Mouse (Mus musculus) left cerebral cortex, postnatal 10 days (tissue): ENCODE measurements around the gene Thop1. TPM values are rescaled to one million over a fixed set of nuclear protein-coding genes. Genes with fewer than 3 reads are reported as not detected.
"Not testable (repeated sequence)": the region's sequence is repeated elsewhere in the genome, so short reads cannot be mapped to it uniquely, and the experiment has no call there.

Experiments used
- DNase-seq, 2 experiments: peaks; one replicate each; pipeline ENCODE4 v3.0.0; 2021 to 2022; ENCODE audit warnings: low spot score in 2 of 2, mixed read lengths in 1 of 2; ENCODE audit errors: extremely low spot score in 1 of 2
- intact Hi-C: fragments of 180-260 bp; cut with DNase I; formaldehyde crosslinking; loops from one replicate; pipeline ENCODE4 v1.15.1; 2025
- total RNA-seq, 2 experiments: library from RNA; stranded (reverse); gene quantifications; 2 replicates each; pipeline ENCODE4 v1.2.3; 2021

Thop1 gene
- total RNA-seq, 2 experiments from 2014 or later, result 53.8 to 54.9 TPM

DNA sequence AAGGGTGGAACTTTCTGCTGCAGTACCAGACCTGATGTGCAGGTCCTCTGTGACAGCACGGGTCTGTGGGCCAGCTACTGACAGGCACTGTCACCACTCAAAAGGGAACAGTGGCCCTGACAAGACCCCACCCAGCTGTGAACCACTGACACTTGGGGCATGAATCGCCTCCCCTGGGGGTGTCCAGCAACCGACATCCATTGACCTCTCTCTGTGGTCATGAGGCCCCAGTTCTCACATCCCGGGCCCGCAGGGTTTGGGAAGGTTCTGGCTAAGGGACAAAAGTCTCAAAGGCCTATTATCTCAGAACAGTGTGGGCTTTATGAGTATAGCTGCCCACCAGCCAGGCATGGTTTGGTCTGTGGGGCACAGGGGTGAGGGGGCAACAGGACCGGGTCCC is 14.7 kb upstream of the Thop1 start:
- intact Hi-C loops, result no loop called here
- peak in 1 of 2 experiments; percentile 16 for DNase-seq

DNA sequence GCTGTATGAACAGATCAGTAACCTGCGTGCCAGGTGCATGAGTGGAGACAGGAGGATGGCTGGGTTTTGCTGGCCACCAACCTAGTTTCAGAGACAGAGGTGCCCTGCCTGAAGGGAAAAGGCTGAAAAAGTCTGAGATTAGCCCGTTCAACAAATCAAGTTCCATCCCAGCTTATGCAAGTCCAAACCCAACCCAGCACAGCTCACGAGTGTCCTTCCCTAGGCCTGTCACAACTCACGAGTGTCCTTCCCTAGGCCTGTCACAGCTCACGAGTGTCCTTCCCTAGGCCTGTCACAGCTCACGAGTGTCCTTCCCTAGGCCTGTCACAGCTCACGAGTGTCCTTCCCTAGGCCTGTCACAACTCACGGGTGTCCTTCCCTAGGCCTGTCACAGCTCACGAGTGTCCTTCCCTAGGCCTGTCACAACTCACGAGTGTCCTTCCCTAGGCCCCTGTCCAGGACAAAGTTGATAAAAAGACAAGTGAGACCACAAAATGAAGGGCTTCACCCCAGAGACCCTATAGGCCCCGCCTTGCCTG is 14.0 kb upstream of the Thop1 start:
- DNase-seq, intact Hi-C loops: not testable (repeated sequence)

DNA sequence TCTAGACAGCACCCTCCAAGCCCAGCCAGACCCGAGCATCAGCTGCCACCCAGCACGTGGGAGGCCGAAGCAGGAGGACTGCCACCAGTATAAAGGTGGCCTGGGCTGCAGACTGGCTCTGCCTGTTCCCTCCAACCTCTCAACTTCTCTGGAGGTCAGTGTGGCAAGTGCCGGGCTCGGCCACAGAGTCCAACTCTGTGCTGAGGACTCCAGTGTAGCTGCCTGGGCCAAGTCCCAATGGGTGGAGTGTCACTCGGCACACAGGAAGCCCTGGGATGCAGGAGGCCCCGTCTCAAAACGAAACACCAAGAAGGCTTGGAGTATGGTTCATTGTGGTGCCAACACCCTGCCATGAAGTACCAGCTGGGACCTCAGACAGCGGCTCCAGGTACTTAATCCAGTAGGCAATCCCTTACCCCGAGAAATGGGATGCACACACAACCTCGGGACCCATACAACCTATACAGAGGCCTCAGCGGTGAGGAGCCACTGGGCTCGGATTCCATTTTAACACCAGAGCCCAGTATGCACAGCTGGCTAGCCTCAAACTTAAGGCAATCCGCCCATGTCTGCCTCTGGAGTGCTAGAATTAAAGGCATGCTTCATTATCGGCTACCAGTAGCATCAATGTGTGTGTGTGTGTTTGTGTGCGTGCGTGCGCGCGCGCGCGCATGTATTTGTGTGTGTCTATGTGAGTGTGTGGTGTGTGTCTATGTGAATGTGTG is 12.3 kb upstream of the Thop1 start:
- DNase-seq, result no peak
- intact Hi-C loops, result no loop called here

DNA sequence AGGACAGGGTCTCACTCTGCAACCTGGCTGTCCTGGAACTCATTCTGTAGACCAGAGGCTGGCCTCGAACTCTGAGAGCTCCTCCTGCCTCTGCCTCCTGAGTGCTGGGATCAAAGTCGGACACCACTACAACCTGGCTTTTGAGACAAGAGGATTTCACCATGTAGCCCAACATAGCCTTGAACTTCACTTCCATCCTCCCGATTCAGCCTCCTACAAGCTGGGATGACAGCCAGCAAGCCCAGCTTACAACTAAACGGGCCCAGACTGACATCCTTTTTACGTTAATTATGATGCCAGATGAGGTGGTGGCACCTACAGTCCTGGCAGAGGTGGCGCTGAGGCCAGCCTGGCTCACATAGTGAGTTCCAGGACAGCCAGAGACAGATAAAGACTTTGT is 10.9 kb upstream of the Thop1 start:
- intact Hi-C loops, result no loop called here
- DNase-seq, result no peak

DNA sequence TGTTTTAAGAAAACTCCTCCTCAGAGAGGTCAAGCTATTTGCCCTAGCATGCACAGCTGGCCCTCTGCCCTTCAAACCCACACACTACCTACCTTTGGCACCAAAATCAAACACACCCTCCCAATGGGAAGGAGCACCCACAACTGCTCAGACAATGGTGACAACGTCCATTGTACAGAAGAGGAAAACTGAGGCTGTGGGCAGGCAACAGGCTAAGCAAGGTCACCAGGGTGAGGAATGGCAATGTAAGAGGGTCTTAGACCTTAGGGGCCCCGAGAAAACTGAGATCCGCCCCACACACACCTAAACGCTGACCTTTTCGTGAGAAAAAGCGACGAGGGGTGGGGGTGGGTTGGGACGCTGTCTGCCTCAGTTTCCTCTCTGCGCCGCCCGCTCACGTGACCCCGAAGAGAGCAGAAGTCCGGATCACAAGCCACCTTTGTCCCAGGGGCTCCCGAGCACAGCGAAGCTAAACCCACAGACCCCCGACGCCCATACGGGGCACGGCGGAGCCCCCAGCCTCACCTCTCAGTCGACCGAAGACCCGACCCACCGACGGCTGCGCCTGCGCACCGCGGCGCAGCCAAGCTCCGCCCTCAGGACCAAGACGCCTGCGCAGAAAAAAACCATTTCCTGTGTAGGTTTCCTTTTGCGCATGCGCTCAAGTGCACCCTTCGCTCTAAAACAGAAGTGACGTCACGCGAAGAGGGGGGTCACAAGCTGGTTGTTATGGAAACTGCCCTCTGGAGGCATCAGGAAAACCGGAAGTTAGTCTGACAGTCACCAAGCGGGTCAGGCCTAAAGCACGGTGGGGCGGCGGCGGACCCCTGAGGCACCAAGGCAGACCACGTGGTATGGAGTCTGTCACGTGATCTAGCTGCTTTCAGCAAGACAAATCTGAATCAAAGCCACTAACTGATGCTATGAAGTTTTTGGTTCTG is 10.0 kb upstream of the Thop1 start, which contains the start of gene Sgta:
Gene Sgta (minus strand): TSS at position 579 of the 941 bp plus-strand sequence.
- DNase-seq, result peak; percentile 98 to 100
- intact Hi-C loops, result no loop called here

DNA sequence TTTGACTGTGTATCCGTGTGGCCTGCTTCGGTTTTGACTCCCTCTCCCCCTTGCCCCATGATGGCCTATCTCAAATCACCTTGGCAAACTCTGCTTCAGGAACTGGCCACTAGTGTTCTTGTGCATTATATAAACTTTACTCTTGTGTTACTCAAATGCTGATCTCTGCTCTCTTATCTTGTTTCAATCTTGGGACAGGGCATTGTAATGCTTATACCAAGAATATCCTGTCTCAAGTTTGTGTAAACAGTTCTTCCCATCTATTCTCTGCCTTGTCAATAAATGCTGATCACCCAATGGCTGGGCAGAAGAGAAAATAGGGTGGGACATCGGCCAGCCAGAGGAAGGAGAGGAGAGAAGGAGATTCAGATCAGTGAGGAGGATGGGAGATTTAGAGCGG is 7.1 kb upstream of the Thop1 start:
- DNase-seq, result no peak
- intact Hi-C loops, result no loop called here

DNA sequence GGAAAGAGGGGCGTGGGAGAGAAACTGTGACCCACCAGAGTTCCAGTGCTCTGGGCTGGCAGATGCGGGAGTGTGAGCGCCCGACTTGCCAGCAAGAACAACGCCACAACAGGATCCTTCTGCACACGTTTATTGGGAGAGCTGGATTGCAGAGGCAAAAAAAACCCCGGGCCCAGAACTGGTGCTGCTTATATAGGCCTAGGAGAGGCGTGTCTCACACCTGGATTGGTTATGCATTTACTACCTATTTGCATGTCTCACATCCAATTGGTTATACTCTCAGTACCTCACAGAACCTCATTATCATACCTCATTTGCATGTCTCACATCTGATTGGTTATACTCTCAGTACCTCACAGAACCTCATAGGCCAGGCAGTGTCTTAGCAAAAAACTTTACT is 5.3 kb upstream of the Thop1 start:
- DNase-seq, intact Hi-C loops: not testable (repeated sequence)

DNA sequence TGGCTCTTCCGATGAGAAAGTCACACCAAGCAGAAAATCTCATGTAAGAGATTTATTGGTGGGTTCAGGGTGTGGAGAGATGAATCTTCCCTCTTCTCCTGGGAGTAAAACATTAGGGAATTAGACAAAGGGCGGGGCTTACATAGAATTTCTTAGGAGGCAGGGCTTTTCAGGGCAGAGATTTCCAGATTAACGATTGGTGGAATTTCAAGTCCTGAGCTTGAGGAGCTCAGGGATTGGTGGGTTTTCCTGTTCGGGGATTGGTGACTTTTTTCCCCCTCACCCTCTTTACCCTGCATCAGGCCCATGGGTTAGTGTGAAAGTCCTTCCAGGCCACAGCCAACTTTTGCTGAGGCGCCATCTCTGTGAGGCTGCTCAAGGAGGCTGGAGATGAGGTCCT is 1.1 kb upstream of the Thop1 start:
- intact Hi-C loops, result no loop called here

DNA sequence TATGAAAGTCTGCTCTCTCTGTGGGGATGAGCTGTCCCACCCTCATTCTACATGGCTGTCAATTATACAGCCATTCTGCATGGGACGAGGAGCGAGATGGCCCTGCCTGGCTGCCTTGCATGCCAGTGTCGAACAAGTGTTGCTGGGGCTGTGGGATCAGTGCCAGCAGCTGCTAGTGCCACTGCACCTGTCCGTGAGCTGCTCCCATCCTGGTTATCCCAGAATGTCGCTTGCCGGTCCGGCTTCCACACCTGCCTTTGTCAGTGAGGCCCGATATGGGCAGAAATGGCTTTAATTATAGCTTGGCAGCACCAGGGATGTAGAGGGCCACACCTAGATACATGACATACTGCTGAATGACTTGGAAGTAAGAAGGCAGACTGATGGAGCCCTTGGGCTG is 2.5 kb downstream of the Thop1 start:
- intact Hi-C loops, result no loop called here
- DNase-seq, result no peak

More for the DNA sequence above, 1.1 kb upstream of the Thop1 start:
- no peak for DNase-seq

DNA sequence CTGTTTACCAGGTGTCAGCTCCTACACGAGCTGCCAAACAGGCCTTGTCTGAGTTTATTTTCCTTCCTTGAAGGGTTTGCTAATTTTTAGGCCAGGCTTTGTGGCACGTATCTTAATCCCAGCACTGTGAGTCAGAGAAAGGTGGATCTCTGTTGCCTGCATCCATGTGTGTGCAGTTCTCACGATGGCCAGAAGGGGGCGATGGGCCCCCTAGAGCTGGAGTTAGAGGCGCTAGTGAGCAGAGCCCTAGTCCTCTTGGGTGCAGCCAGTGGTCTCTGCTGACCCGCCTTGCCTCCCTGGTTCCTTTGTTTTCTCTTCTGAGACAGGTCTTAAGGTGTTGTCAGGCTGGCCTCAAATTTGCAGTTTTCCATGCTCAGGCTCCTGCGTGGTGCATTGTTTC is 3.6 kb downstream of the Thop1 start:
- intact Hi-C loops, result no loop called here
- no peak for DNase-seq

DNA sequence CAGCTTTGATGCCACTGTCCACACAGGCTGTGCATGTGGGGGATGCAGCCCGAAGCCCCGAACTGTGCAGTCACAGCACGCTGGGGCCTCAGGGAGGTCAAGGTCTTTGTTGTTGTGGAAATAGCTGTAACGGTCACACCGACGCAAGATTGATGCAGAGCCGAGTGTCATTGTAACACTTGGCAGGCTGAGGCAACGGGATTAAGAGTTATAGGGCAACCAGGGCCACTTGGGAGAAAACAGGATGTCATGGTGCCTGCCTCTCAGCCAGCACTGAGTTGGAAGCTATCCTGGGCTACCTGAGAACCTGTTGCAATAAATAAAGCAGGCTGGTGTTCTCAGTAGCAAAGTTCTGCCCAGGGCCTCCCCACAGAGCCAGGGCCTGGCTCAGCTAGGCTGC is 5.9 kb downstream of the Thop1 start:
- intact Hi-C loops, result no loop called here
- DNase-seq, result no peak

DNA sequence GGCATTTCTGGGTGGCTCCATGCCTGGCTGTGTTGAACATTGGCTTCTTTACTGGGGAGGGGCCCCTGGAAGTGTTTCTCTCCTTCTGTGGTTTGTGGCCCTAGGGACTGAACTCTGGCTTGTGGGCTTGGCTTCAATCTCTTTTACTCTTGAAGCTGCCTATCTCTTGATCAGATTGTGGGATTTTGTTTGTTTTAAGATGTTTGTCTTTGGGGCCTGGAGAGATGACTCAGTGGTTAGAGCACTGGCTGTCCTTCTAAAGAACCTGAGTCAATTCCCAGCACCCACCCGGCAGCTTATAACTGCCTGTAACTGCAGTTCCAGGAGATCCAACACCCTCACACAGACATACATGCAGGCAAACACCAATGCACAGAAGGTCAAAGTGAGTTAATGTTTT is 6.5 kb downstream of the Thop1 start:
- intact Hi-C loops, result no loop called here

DNA sequence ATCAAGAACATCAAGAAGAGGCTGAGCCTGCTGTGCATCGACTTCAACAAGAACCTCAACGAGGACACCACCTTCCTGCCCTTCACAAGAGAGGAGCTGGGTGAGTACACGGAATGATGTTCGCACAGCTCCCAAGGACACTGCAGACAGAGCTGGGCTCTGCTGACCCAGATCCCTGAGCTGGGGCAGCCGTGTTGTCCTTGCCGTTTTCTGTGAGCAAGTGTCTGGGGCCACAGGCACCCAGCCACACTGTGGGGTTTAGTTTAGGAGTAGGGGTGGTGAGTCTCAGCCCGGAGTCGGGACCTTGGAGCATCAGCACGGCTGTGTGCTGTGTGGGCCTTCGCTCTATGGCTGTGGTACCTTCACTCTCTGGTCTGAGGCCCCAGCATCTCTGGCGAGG is 8.1 kb downstream of the Thop1 start:
- intact Hi-C loops, result no loop called here
- no peak for DNase-seq

More for the DNA sequence above, 6.5 kb downstream of the Thop1 start:
- DNase-seq, result no peak

DNA sequence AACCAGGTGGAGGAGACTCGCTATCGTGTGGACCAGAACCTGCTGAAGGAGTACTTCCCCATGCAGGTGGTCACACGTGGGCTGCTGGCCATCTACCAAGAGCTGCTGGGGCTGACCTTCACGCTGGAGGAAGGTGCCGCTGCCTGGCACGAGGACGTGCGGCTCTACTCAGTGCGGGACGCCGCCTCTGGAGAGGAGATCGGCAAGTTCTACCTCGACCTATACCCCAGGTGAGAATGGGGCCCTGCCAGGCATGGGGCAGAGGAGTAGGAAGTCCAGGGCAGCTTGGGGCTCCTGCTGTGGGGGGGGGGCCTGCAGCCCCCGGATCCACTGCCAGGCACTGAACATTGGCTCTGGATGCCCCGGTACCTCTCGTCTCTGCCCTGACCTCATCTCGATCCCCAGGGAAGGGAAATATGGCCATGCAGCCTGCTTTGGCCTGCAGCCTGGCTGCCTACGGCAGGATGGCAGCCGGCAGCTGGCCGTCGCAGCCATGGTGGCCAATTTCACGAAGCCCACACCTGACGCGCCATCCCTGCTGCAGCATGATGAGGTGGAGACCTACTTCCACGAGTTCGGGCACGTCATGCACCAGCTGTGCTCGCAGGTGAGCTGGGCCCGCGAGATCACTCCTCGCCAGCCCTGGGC is 10.3 kb downstream of the Thop1 start:
- no peak for DNase-seq
- intact Hi-C loops, result loop anchor here (5.0 kb wide), 1 partner anchor 83 kb away; no protein-coding TSS in a partner anchor

DNA sequence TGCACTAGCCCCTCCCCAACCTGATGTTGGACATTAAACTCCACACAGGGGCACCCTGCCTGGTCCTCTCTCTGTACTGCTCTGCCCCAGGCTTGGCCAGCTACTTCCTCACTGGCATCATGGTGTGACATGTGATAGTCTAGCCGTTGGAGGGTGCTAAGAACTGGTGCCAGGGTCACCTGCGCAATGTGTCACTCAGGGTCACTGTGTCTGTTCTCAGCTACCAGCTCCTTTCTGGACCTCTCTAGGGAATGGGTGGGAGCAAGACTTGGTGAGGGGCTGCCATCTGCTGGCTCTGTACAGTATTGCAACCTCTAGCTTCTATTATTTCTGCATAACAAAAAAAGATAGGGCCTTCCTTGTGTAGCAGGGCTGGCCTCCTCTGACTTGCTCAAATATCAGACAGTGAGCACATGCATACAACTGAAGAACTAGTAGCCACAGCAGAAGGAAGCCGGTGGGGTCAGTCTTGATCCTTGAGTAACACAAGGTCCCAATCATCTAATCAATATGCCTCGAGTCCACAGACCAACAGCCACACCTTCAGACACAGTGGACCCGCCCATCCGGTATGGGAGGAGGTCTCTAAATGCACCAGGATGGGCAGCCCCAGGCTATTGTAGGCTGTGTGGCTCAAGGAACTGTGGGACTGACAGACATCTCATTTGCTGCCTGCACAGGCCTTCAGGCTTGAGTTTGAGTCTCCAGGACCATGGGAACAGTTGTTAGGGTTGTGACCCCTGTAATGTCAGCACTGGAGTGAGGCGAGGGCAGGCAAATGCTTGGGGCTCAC is 12.5 kb downstream of the Thop1 start:
- peak; percentile 61 to 70 for DNase-seq
- intact Hi-C loops, result loop anchor here (5.0 kb wide), 1 partner anchor 85 kb away; no protein-coding TSS in a partner anchor

DNA sequence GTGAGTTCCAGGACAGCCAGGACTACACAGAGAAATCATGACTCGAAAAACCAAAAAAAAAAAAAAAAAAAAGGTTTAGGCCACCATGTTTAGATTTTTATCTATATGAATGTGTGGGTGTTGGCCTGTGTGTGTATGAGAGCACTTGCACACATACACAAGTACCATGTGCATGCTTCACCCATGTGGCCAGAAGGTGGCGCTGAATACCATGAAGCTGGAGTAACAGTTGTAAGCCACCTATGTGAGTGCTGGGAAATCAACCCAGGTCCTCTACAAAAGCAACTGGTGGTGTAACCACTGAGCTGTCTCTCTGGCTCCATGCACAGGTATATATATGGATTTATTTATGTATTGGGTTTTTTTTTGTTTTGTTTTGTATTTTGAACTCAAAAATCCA is 17.2 kb downstream of the Thop1 start:
- DNase-seq, result no peak
- intact Hi-C loops, result no loop called here

DNA sequence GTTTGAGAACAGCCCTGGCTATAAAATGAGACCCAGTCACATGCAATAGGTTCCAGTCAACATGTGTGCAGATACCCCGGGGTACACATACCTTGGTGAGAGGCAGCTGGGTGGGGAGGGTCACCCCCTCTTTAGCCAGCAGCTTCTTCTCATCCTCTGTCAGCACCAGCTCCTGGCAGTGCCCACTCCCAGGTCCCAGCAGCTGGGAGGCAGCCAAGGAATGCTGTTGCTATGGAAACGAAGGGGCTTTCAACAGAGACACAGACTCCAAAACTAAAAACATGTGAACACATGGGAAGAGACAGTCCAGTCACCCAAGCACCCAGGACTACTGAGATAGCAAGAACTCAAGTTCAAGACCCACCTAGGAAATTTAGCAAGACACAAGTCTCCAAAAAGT is 19.4 kb downstream of the Thop1 start:
- intact Hi-C loops, result no loop called here
- DNase-seq, result peak; percentile 56 to 65

DNA sequence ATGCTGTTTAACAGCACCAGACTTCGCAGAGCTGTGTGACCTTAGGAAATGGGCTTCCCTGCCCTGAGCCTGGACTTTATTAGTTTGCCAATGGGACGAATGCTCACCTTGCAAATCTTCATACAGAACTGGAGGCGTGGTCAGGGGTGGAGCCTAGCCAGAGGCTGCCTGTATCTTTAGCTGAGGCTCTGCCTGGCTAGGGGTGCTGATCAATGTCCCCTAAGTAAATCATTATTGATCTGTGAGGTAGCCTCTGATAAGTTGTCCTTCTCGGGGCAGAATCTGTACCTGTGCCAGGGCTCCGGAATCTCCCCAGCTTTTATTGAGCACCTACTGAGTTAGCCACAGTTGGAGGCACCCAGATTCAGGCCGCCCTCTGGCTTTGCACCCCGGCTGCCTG is 20.8 kb downstream of the Thop1 start:
- intact Hi-C loops, result no loop called here
- DNase-seq, result no peak
